Mouse (Mus musculus): ENCODE data around the gene Rps6kl1.

Rps6kl1 gene

DNA sequence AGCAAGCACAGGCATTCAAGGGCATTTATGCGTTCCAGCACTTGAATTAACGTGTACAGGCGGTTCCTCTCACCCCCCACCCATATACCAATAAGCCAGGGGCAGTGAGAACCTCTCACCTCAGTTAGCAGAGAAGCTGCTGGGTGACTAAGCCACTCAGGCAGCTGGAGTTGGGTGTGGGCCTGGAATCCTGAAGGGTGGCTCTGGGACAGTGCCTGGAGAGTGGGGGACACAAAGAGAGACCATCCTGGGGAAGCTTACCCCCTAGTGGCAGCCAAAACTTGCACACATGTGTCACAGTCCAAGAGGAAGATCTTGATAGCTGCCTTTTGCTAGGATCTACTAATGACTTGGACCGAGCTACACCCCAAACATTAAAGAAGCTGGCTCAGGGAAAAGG is 14.4 kb downstream of the Rps6kl1 start:
- DNase-seq = no peak

DNA sequence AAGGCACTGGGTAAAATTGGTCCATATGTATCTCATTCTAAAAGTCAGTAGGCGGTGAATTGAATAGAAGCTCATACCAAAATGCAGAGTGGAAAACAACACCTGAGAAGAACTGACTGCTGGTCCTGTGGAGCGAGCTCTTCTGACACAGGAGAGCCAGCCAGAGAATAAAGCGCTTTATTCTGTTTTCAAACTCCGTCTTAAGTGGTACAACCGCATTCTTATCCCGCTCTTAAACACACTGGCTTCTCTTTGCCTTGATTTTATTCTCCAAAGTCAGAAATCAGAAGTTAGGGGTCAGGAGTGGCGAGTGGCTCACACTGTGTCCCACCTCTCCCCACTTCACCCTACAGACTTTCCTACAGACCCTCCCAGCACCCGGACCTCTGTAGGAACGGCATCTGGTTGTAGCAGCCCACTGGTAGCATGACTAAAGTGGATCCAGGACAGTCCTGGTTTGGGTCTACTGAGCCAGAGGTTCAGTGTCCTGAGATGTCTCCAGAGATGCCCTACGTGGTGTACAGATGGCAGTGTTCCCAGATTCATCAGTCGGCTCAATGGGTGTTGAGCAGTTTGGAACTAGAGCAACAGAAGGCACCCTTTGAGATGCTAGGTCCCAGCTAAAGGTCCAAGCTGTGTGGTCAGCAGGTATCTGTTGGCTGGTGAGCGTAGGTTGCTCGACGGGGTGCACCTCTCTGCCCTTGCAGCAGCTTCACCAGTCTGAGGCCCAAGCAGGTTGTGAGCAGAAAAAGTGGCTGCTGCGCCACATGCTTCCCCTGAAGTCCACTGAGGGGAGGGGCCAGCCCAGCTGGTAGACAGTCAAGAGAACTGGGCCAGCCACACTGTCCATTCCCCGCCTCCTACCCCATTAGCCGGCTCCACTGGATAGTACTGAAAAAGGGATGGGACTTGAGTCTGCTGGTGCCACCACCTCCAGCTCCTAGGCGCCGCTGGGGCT is 15.3 kb downstream of the Rps6kl1 start:
- no peak for DNase-seq

DNA sequence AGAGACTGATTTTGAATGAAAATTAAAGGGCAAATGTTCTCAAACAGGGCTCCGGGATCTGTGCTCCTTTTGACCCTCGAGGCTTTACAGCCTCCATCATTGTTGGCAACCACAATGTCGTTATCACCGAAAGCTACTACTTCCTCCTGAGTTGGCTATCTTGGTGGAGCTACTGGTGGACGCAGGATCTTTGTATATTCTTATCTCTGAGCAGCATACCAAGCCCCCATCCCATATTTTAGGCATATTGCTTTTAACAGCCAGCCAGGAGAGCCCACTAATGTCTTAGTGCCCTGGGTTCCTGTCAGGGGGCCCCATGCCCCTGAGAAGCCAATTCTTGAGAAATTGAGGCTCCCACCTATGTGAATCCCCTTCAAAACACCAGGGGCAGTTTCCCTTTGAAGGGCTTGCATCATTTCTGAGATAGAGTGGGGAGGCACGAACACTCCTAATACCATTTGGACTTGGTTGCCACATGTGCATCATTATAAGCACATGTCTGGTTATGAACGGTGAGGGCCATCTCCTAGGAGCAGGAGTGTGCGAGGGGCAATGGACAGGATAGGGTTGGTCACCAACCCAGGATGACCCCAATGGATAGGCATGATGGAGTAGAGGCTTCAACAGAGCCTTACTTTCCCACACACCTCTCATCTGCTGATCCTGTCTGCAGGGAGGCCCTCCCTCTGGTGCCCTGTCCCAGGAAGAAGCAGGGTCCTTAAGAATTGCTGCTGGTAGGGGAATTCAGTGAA is 16.8 kb downstream of the Rps6kl1 start:
- no peak for DNase-seq

DNA sequence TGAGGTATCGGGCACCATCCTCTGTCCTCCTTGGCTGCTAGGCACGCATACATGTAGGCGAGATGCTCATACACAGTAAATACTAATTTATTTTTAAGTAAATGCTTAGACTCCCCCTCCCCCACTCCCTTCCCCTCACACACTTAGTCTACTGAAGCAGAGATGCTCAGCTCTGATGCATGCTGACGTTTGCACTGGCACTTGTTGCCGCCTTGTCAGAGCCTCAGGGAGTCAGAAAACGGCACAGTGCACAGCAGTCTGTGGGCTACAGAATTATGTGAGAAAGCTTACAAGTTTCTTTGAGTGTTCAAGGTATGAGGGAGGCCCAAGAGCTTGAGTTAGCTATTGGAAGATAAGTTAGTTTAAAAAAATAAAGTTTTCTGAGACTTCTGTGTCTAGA is 19.7 kb downstream of the Rps6kl1 start:
- DNase-seq = no peak

DNA sequence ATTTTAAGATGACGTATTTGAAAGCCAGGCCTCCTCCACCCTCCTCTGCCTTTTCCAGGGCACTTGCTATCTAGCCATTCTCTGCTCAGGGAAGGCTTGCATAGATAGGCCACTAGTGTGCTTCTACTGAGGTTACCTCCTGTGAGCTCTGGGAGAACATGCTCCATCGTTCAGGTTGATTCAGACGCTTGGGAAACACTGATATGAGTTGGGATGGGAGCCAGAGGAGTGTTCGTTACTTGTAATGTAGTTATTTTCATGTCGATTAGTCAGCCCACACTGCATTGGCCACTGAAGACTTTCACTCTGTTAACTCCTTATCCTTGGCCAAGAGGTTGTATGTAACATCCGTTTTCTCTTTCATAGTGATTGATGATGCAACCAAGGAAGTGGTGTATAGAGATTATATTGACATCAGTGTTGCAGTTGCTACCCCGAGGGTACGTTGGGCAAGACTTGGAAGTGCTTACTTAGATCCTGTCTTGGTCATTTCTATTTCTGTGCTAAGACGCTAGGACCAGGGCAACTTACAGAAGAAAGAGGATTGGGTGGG is 21.6 kb downstream of the Rps6kl1 start:
- no peak for DNase-seq

DNA sequence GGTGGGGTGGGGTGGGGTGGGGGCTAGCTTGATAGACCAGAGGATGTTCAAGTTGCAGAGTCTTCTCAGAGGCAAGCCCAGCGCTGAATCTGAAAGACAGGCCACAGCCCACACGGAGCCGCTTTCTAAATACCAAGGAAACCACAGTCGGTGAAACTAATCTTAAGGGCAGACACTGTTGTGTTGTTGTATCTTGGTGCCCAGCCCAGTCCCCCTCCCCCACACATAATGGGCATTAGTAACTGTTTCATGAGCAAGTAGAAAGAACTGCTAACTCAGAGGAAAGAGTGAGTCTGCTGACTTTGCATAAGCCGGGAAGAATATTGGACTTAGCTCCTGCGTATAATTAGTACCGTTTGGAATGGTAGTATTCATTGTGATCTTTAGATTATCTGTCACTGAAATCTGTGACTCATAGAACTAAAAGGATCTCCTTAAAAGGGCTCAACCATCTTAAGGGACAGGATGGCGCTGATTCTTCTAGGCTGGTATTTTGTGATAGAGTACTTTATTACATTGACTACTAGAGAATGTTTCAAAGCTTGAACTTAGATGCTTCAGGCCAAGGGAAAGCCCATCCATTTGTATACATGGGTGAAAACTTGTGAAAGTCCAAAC is 24.0 kb downstream of the Rps6kl1 start:
- DNase-seq = no peak

DNA sequence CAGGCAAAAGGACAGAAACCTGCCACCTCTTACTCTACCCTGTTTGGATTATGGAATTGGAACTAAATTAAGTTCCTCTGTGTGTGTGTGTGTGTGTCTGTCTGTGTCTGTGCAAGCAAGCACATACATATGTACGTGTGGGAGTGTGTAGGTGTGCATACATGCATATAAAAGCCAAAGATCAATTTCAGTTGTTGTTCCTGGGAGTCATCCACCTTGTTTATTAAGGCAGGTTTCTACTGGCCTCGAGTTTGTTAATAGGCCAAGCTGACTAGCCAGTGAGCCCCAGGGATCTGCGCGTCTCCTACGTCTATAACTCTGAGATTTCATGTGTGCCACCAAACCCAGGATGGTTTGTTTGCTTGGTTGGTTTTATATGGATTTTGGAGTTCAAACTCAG is 26.3 kb downstream of the Rps6kl1 start:
- no peak for DNase-seq

DNA sequence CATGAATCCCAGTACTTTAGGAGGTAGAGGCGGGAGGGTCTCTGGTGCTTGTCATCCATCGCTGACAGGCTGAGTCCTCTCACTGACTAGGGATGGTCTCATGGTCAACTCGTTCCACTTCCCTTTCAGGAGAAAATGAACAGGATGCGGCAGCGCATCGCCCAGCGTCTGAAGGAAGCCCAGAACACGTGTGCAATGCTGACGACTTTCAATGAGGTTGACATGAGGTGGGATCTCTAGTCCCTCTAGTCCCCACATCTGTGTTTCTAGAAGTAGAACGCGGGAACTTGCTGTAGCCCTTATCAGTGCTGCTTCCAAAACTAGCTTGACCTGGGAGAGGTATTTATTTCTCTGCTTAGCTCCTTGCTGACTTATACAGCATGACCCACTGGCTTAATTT is 27.4 kb downstream of the Rps6kl1 start:
- DNase-seq = no peak

DNA sequence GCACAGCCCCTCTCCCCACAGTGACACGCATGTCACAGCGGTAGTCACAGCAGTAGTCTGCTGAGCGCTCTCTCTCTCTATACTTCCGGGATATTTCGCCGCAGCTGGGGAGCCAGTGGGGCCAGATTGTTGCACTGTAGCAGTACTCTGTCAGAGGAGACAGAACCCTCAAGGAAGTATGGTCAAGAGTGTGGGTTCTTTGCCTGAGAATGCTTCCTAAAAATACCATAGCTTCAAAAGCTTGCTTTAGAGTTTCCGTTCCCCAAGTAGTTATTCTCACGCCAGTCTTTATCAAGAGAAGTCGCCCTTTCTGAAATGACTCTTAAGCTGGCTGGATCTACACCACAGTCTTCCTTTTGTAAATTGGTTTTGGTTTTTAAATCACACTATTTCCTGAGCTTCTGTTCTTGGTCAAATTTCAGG is 27.9 kb downstream of the Rps6kl1 start:
- DNase-seq = no peak

DNA sequence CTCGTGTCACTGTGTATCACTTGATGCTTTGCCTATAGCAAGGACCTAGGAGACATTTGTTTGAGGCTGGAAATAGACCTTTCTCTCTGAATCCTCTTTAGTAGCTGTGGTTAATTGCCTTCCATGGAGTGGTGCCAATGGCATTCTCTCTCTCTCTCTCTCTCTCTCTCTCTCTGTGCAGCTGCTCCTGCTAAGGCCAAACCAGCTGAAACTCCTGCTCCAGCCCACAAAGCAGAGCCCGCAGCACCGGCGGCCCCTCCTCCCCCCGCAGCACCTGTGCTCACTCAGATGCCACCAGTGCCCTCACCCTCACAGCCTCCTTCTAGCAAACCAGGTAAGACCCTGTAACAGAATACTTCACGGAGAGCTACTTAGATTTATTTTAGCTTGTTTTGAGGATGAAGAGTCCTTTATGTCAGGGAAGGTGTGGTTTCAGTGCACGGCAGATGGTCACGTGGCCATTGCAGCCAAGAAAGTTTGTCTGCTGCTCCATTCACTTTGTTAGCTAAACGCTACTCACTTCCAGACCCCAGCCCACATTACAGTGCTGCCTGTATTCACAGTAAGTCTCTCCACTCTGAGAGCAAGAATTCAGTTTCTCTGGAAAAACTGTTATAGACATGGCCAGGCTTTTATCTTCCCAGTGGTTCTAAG is 29.1 kb downstream of the Rps6kl1 start:
- no peak for DNase-seq

DNA sequence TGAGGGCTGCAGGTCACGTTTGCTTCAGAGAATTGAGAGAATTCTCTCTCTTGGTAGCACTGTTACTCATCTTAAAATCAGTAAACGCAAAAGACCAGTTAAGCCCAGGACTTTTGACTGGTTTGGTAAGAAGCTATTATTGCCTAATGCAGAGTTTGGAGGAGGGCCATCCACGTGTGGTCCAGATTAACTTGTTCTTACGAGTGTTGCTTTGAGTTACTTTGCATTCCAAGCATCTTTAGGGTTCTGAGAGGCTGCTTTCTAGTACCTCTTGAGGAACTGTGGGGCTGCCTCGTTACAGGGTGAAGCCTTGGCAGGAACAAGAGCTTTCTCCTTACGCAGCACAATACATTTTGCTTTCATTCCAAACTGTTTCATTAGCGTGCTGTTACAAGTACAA is 35.4 kb downstream of the Rps6kl1 start:
- no peak for DNase-seq

DNA sequence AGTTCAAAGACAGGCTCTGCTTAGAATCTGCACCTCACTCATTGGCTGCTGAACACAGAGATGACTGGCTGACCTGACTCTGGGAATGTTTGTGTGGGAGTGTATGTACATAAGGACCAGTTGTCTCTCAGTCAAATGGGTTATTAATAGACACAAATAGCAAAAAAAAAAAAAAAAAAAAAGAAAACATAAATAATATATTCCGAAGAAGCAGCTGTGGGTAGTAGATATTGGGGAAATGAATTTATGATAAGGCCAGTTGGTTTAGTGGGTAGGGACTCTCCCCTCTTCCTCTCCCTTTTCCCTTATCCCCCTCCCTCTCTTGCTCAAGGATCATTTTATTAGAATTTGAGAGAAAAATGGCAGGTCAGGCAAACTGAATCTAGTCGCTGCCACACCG is 37.1 kb downstream of the Rps6kl1 start:
- DNase-seq = no peak

DNA sequence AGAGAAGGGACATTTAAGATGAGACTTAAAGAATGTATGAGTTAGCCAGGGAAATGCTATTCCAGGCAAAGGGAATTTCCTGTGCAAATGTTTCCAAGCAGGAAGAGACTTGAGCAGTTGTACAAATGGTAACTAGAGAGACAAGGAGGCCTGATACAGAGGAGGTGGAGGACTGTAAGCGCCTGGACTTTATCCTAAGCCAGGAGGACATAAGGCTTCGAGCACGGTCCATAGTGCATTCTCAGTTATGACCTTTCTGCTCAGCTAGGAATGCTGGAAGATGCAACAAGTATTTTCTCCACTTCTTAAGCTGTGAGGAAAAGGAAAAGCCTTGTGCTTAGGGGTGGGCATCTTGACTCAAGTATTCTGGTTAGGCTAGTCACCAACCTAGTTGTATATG is 37.7 kb downstream of the Rps6kl1 start:
- DNase-seq = no peak

DNA sequence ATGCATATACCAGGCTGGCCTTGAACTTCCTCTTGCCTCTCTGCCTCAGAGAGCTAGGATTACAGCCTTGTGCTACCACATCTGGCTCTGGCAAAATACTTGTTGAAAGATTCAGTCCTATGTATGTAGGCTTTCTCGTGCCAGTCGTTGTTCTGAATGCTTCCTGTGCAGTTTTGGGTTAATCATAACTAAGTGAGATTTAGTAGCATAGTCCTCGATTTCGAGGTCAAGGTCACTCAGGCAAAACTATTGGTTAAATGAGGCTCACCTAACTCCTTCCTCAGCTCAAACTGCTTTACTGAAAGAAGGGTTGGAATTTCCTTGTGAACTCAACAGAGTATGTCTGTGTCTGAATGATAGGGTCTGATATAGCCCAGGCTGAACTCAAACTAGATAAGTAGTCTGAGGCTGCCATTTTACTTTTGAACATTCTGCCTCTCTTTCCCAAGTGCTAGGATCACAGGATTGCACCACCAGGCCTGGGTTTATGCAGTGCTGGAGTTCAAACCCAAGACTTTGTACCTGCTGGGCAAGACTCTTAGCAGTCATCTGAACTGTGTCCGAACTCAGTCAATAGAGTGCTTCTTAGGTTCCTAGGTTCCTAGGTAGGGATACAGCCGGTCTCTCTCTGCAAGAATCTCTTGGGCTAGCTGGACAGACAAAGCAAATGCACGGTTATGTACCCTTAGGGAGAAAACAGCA is 38.4 kb downstream of the Rps6kl1 start:
- no peak for DNase-seq

DNA sequence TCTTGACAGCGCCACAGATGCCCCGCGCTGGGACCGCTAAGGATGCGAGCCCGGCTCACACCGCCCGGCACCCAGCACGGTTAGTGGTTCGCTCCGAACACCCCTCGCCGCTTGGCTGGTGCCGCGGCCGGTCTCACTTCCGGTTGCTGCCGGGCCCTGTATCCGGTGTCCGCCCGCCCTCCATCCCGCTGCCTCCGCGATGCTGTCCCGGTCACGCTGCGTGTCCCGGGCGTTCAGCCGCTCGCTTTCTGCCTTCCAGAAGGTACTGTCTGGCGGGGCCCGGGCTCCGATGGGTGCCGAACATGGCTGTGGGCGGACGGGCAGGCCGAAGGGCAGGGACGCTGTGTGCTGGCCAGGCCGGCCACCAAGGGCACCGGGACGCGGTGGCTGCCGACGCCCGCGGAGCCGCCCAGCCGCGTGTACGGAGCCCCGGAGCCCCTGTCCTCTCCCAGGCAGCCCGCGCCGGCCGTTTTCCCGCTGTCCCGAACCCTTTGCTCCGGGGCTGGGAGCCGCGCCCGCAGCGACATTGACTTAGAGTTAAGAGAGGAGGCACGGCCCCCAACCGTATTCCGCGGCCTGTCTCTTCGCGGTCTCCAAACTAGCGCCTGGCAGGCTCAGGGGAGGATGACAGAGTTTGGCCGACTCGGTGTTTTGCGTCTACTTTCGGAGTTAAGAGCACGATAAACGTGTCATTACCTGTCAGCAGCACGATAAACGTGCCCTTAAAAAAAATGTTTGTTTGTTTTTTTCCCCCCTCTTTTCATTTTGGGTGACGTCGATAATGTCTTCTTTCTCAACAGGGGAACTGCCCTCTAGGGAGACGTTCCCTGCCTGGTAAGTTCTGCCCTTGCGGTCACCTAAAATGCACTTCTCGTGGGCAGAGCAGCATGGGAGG is 40.1 kb downstream of the Rps6kl1 start, which contains the start of the genes Prox2 and Dlst:
Gene Prox2 (minus strand): TSS at position 62 of the 895 bp plus-strand sequence.
Gene Dlst (plus strand): TSS at position 136 of the 895 bp plus-strand sequence.
- peak; percentile 85 for DNase-seq

DNA sequence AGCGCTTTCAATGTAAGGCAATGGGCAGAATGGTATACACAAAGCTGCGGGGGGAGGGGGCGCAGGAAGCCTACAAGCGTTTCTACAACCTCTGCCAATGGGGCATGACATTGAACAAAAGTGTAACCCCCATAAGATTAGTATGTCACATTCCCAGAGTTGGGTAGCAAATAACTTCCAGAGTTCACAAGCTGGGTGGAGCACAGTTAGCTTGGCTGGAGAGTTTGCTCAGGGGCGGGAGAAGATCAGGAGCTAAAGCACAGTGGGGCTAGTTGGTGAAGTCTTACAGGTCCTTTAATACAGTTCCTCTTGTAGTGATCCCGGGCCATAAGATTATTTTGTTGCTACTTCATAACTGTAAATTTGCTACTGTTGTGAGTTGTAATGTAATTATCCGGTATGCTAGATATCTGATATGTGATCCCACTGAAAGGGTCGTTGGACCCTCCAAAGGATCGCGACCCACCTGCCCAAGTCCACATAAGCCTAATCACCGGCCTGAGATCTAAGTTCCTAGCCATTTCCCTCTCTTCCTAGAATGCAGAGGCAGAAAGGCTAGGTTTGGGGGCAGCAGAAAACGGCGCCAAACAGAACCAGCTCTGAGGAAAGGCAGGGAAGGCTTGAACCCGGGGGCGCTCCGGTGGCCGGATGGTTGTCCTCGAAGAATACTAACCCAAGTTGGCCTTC is 40.9 kb downstream of the Rps6kl1 start:
- no peak for DNase-seq

DNA sequence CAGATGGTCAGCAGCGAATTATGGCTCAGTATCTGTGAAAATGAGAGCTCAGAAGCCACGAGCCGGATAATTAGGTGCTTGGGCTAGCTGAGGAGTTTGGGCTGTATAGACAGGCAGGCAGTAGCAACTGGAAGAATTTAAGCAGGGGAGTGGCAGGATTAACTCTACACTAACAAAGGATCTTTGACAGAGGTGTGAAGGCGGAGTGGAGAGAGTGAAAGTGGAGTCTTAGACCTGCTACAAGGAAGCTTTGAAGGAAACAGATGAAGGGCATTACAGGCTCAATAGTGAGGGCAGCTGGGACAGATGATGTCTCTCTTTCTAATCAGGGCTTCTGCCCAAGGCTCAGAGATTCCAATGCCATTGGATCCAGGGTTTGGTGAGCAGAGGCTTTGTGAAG is 41.6 kb downstream of the Rps6kl1 start:
- DNase-seq = no peak

DNA sequence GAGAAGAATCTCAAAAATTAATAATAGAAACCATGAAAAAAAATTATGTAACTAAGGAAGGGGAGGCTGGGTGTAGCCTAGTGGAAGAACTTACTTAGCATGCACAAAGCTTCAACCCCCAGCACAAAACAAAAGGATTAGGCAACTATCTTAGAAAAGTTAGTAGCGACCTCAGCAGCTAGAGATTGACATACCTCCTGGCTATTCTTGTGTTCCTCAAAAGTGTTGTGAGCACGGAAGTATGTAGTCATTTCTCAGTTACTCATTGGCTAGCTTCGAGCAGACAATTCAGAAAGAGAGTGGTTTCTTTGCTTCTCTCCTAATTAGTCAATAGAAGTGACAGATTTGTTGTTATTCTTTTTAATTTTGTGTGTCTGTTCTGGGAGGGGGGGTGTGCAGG is 42.4 kb downstream of the Rps6kl1 start:
- no peak for DNase-seq

DNA sequence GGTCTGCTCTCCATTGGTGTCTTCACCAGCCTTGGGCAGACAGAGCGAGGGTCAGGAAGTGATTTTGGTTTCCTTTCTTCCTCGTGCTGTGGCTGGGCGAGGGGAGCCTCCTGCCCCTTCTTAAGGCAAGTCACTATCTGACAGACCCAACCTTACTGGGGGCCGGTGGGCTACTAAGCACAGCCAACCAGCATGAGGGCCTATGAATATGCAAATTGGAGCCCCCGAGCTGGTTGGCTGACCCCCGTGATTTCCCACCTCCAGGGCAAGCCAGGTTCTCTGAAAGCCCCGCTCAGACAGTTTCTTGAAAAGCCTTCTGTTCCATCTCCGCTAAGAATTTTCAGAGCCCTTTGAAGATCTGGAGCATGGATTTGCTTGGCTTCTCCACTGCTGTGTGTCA is 44.8 kb downstream of the Rps6kl1 start:
- DNase-seq = no peak

DNA sequence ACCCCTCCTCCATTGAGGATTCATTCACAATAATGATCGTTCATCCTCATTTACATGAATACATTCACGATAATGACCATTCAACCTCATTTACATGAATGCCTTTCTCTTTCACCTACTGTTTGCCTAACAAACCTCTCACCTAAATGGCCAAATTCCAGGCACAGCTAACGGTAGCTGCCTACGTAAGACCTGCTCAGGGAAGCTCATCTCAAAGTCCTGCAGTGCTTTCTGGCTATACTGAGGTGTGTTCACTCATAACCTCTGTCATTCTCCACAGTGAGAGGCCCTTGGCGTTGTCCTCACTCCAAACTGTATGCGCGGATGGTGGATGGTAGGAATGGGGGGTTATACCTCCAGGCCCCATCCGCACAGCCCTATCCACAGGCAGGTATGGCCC is 46.3 kb downstream of the Rps6kl1 start:
- DNase-seq = no peak
